In genomic region chr7:81321776-81322175, GRCm38 (mm10) we compare ENCODE assay signal across 21 mouse cellular contexts. TPM values are rescaled to one million over a fixed set of nuclear protein-coding genes. Genes with fewer than 3 reads are reported as not detected.
DNase-seq lines count a peak whose midpoint lies in the region; ATAC-seq lines count a peak whose summit lies in the region.
"Had no signal": no experiment of that assay in that cellular context is flagged by ENCODE, and none has a peak within 500 bp of the region (broad histone marks: within the 10 kb centered on the region; RNA-seq: fewer than 3 reads in every experiment).

No protein-coding gene starts in this region.

- no peak overlapping the region for H3K9ac ChIP-seq in hindbrain, embryonic 16.5 days (ENCODE audit: low read depth, low read length)
- no peak overlapping the region for H3K9ac ChIP-seq in hindbrain, embryonic 14.5 days
- H3K9ac ChIP-seq in liver, embryonic 12.5 days: no peak overlapping the region
- H3K9ac ChIP-seq in liver, embryonic 11.5 days (ENCODE audit: low read depth, low read length): no peak overlapping the region
- H3K9ac ChIP-seq: forebrain, embryonic 12.5 days; liver, embryonic 13.5 days had no signal

- WGBS in hindbrain, embryonic 16.5 days: 74% methylated on average over 5 of the region's 5 CpGs
- WGBS in hindbrain, embryonic 14.5 days: 82% methylated on average over 5 of the region's 5 CpGs
- 66% methylated on average over 5 of the region's 5 CpGs for WGBS in liver, embryonic 12.5 days (ENCODE audit: insufficient replicate concordance)
- 76% methylated on average over 5 of the region's 5 CpGs for WGBS in liver, embryonic 11.5 days

- DNase-seq in hindbrain, embryonic 14.5 days (ENCODE audit: low spot score): no peak
- no peak for DNase-seq in liver, embryonic 11.5 days (ENCODE audit: low spot score)
- DNase-seq in ES-CJ7 (ENCODE audit: low read depth, low spot score): peak; percentile 38
- peak; percentile 58 for DNase-seq in brain, adult 2 months (ENCODE audit: low read depth, low spot score)
- DNase-seq in thymus, postnatal 4 days: no peak
- DNase-seq in kidney, adult 11 months: no peak
- DNase-seq: adrenal gland, postnatal 14 days; cerebellum, adult 2 months; gastrocnemius, postnatal 36 days; layer of hippocampus, postnatal 36 days; left cerebral cortex, postnatal 4 days; liver, embryonic 13.5 days; lung, postnatal 36 days; right cerebral cortex, postnatal 25 days; thymus, postnatal 36 days had no signal

- peak; percentile 65 for ATAC-seq in hindbrain, embryonic 16.5 days
- no peak for ATAC-seq in hindbrain, embryonic 14.5 days (ENCODE audit: low FRiP score)
- 0 out of 2 replicates have a peak, but pooled peaks have one; percentile 27 for ATAC-seq in liver, embryonic 12.5 days
- ATAC-seq in liver, embryonic 11.5 days (replicated peaks; ENCODE audit: low FRiP score): no peak
- ATAC-seq: inflammation-experienced regulatory T-cells, adult 6 months had no signal

- H3K27me3 ChIP-seq in hindbrain, embryonic 16.5 days (replicated peaks; ENCODE audit: control insufficient read depth, insufficient read depth, low read length): no peaks in the 10 kb centered on the region
- H3K27me3 ChIP-seq in hindbrain, embryonic 14.5 days (ENCODE audit: control insufficient read depth, insufficient read depth, low read length): no peaks in the 10 kb centered on the region
- H3K27me3 ChIP-seq in liver, embryonic 12.5 days (replicated peaks): no peaks in the 10 kb centered on the region
- no peaks in the 10 kb centered on the region for H3K27me3 ChIP-seq in liver, embryonic 11.5 days (replicated peaks; ENCODE audit: control insufficient read depth, insufficient read depth, low read length)
- H3K27me3 ChIP-seq: forebrain, embryonic 12.5 days; liver, embryonic 13.5 days had no signal

- no peaks in the 10 kb centered on the region for H3K9me3 ChIP-seq in hindbrain, embryonic 16.5 days (ENCODE audit: control insufficient read depth, low read length)
- no peaks in the 10 kb centered on the region for H3K9me3 ChIP-seq in hindbrain, embryonic 14.5 days (ENCODE audit: control insufficient read depth, low read length)
- H3K9me3 ChIP-seq in liver, embryonic 12.5 days (replicated peaks): no peaks in the 10 kb centered on the region
- no peaks in the 10 kb centered on the region for H3K9me3 ChIP-seq in liver, embryonic 11.5 days (ENCODE audit: control insufficient read depth, low read length)
- H3K9me3 ChIP-seq: forebrain, embryonic 12.5 days; G1E; liver, embryonic 13.5 days had no signal

- no peak overlapping the region for H3K4me3 ChIP-seq in hindbrain, embryonic 16.5 days (ENCODE audit: low read length)
- H3K4me3 ChIP-seq in hindbrain, embryonic 14.5 days (replicated peaks; ENCODE audit: low read length): no peak overlapping the region
- no peak overlapping the region for H3K4me3 ChIP-seq in liver, embryonic 12.5 days
- H3K4me3 ChIP-seq in liver, embryonic 11.5 days (ENCODE audit: low read depth, low read length): no peak overlapping the region
- H3K4me3 ChIP-seq: forebrain, embryonic 12.5 days; liver, embryonic 13.5 days had no signal

- H3K4me1 ChIP-seq in hindbrain, embryonic 16.5 days (ENCODE audit: control insufficient read depth, insufficient read depth, low read depth, low read length): no peaks in the 10 kb centered on the region
- H3K4me1 ChIP-seq in hindbrain, embryonic 14.5 days (replicated peaks; ENCODE audit: control insufficient read depth, insufficient read depth, low read length): no peaks in the 10 kb centered on the region
- peaks cover 9% of the 10 kb centered on the region for H3K4me1 ChIP-seq in liver, embryonic 12.5 days
- no peaks in the 10 kb centered on the region for H3K4me1 ChIP-seq in liver, embryonic 11.5 days (replicated peaks; ENCODE audit: control insufficient read depth, insufficient read depth, low read length)
- H3K4me1 ChIP-seq: forebrain, embryonic 12.5 days had no signal

- no peak overlapping the region for H3K27ac ChIP-seq in hindbrain, embryonic 16.5 days (ENCODE audit: low read depth, low read length)
- H3K27ac ChIP-seq in hindbrain, embryonic 14.5 days: no peak overlapping the region
- no peak overlapping the region for H3K27ac ChIP-seq in liver, embryonic 12.5 days
- H3K27ac ChIP-seq in liver, embryonic 11.5 days (ENCODE audit: low read depth, low read length): no peak overlapping the region
- H3K27ac ChIP-seq: forebrain, embryonic 12.5 days; liver, embryonic 13.5 days had no signal

- no peaks in the 10 kb centered on the region for H3K36me3 ChIP-seq in hindbrain, embryonic 16.5 days (ENCODE audit: control insufficient read depth, insufficient read depth, low read length)
- H3K36me3 ChIP-seq in hindbrain, embryonic 14.5 days (replicated peaks; ENCODE audit: control insufficient read depth, insufficient read depth): no peaks in the 10 kb centered on the region
- H3K36me3 ChIP-seq in liver, embryonic 12.5 days: no peaks in the 10 kb centered on the region
- no peaks in the 10 kb centered on the region for H3K36me3 ChIP-seq in liver, embryonic 11.5 days (ENCODE audit: control insufficient read depth, insufficient read depth, low read length)
- H3K36me3 ChIP-seq: forebrain, embryonic 12.5 days; liver, embryonic 13.5 days had no signal

- no peak overlapping the region for H3K4me2 ChIP-seq in hindbrain, embryonic 16.5 days (ENCODE audit: low read length)
- no peak overlapping the region for H3K4me2 ChIP-seq in hindbrain, embryonic 14.5 days (replicated peaks)
- H3K4me2 ChIP-seq in liver, embryonic 12.5 days: no peak overlapping the region
- H3K4me2 ChIP-seq in liver, embryonic 11.5 days: no peak overlapping the region
- H3K4me2 ChIP-seq: forebrain, embryonic 12.5 days; heart, embryonic 11.5 days; liver, embryonic 13.5 days had no signal

RNA-seq across cellular contexts. Expression of gene Rps17, which starts 23.3 kb away (rescaled TPM):
- polyA plus RNA-seq in hindbrain, embryonic 16.5 days (2015; fragmentation: Nextera tagmentation; extraction: Ambion mirVana): 598 and 658 TPM in 2 replicates
- 653 and 807 TPM in 2 replicates for polyA plus RNA-seq in hindbrain, embryonic 14.5 days (2014; fragmentation: Nextera tagmentation; extraction: Ambion mirVana)
- polyA plus RNA-seq in liver, embryonic 12.5 days (2016; fragmentation: Nextera tagmentation; extraction: Ambion mirVana): 991 and 1,051 TPM in 2 replicates
- 1,540 and 1,655 TPM in 2 replicates for polyA plus RNA-seq in liver, embryonic 11.5 days (2014; fragmentation: Nextera tagmentation; extraction: Ambion mirVana)

Comparison
In these comparisons a context has a peak if more than half of its experiments do, and no peak if none do; other contexts are left out.
1. ATAC-seq: peak in hindbrain, embryonic 16.5 days (single experiment) and liver, embryonic 12.5 days (single experiment); none in hindbrain, embryonic 14.5 days (single experiment) and liver, embryonic 11.5 days (single experiment).
2. DNase-seq: peak in ES-CJ7 (single experiment) and brain, adult 2 months (single experiment); none in hindbrain, embryonic 14.5 days (single experiment), liver, embryonic 11.5 days (single experiment), thymus, postnatal 4 days (single experiment) and kidney, adult 11 months (single experiment).